Mouse (Mus musculus): ENCODE measurements at regions not wholly inside any gene's neighbourhood (a gene's known extent, or its start where the extent isn't known, plus 50 kb on each side); places are given as distances from the start of the nearest gene placed in this dataset.
A peak's percentile ranks its signal among the peaks of the same experiment; 100 is the strongest.

GRCm38 (mm10) chr14:64531221-64531949 lies 427.3 kb downstream of the Prss52 start:
- DNase-seq (no peak), ATAC-seq (no peak)
- Histone ChIP-seq H3K4me2 (ENCODE audit: low read depth) (no peak overlapping the region), H3K9me3 (ENCODE audit: low read length) (no peaks in the 10 kb centered on the region), H3K27ac (ENCODE audit: low read depth, low read length) (peak overlapping the region; percentile 47; the same call in 1 of the 2 replicates), H3K4me3 (ENCODE audit: low read depth, low read length) (no peak overlapping the region), H3K9ac (no peak overlapping the region), H3K27me3 (ENCODE audit: insufficient read depth, low read length) (no peaks in the 10 kb centered on the region), H3K4me1 (ENCODE audit: insufficient read depth) (peaks cover 11% of the 10 kb centered on the region; the same call in 1 of the 2 replicates), H3K36me3 (ENCODE audit: insufficient read depth) (no peaks in the 10 kb centered on the region)
- no peak for TF ChIP-seq CTCF (IDR thresholded peaks at IDR 0.05; ENCODE audit: low read depth)
- 22% methylated on average over 7 of the region's 7 CpGs for whole genome bisulfite sequencing

GRCm38 (mm10) chr14:64532351-64532750 lies 428.3 kb downstream of the Prss52 start:
- H3K36me3 ChIP-seq (ENCODE audit: insufficient read depth) = no peaks in the 10 kb centered on the region
- H3K27ac ChIP-seq (ENCODE audit: low read depth, low read length) = peak overlapping the region; percentile 93; the same call in 1 of the 2 replicates
- no peaks in the 10 kb centered on the region for H3K9me3 ChIP-seq (ENCODE audit: low read length)
- 63% methylated on average over 5 of the region's 5 CpGs for WGBS
- H3K4me1 ChIP-seq (ENCODE audit: insufficient read depth) = peaks cover 11% of the 10 kb centered on the region; the same call in 1 of the 2 replicates
- no peak for DNase-seq
- H3K4me3 ChIP-seq (ENCODE audit: low read depth, low read length) = no peak overlapping the region
- H3K9ac ChIP-seq = no peak overlapping the region
- TF ChIP-seq CTCF (IDR thresholded peaks at IDR 0.05; ENCODE audit: low read depth) = no peak
- no peak for ATAC-seq
- H3K4me2 ChIP-seq (ENCODE audit: low read depth) = no peak overlapping the region
- no peaks in the 10 kb centered on the region for H3K27me3 ChIP-seq (ENCODE audit: insufficient read depth, low read length)

GRCm38 (mm10) chr14:64533591-64534151 lies 429.6 kb downstream of the Prss52 start:
- no peak for TF ChIP-seq CTCF (IDR thresholded peaks at IDR 0.05; ENCODE audit: low read depth)
- Histone ChIP-seq H3K9me3 (ENCODE audit: low read length) (no peaks in the 10 kb centered on the region), H3K27me3 (ENCODE audit: insufficient read depth, low read length) (no peaks in the 10 kb centered on the region), H3K27ac (ENCODE audit: low read depth, low read length) (peak overlapping the region; percentile 93), H3K9ac (peak overlapping the region; percentile 37), H3K36me3 (ENCODE audit: insufficient read depth) (no peaks in the 10 kb centered on the region), H3K4me2 (ENCODE audit: low read depth) (0 out of 2 replicates have a peak overlapping the region, but pooled peaks have one; percentile 1), H3K4me3 (ENCODE audit: low read depth, low read length) (no peak overlapping the region), H3K4me1 (ENCODE audit: insufficient read depth) (peaks cover 11% of the 10 kb centered on the region; the same call in 1 of the 2 replicates)
- DNase-seq = peak; percentile 80
- 7% methylated on average over 7 of the region's 7 CpGs for WGBS
- peak; percentile 86 for ATAC-seq

GRCm38 (mm10) chr14:64534194-64534593 lies 430.1 kb downstream of the Prss52 start:
- DNase-seq (no peak), ATAC-seq (peak; percentile 70)
- H3K27ac ChIP-seq (ENCODE audit: low read depth, low read length) = peak overlapping the region; percentile 93
- H3K36me3 ChIP-seq (ENCODE audit: insufficient read depth) = no peaks in the 10 kb centered on the region
- H3K9me3 ChIP-seq (ENCODE audit: low read length) = no peaks in the 10 kb centered on the region
- TF ChIP-seq CTCF (IDR thresholded peaks at IDR 0.05; ENCODE audit: low read depth) = no peak
- WGBS = 14% methylated on average over 4 of the region's 4 CpGs
- H3K9ac ChIP-seq = peak overlapping the region; percentile 37; the same call in 1 of the 2 replicates
- H3K4me2 ChIP-seq (ENCODE audit: low read depth) = 0 out of 2 replicates have a peak overlapping the region, but pooled peaks have one; percentile 1
- H3K4me3 ChIP-seq (ENCODE audit: low read depth, low read length) = no peak overlapping the region
- peaks cover 11% of the 10 kb centered on the region; the same call in 1 of the 2 replicates for H3K4me1 ChIP-seq (ENCODE audit: insufficient read depth)
- no peaks in the 10 kb centered on the region for H3K27me3 ChIP-seq (ENCODE audit: insufficient read depth, low read length)

GRCm38 (mm10) chr14:64539436-64539835 lies 435.4 kb downstream of the Prss52 start:
- no peaks in the 10 kb centered on the region for H3K9me3 ChIP-seq (ENCODE audit: low read length)

GRCm38 (mm10) chr14:64545056-64545455 lies 441.0 kb downstream of the Prss52 start:
- no peak overlapping the region for H3K4me2 ChIP-seq (ENCODE audit: low read depth)
- WGBS = 49% methylated on average over 3 of the region's 3 CpGs
- H3K9me3 ChIP-seq (ENCODE audit: low read length) = no peaks in the 10 kb centered on the region
- H3K27ac ChIP-seq (ENCODE audit: low read depth, low read length) = peak overlapping the region; percentile 22; the same call in 1 of the 2 replicates
- no peak for ATAC-seq
- H3K27me3 ChIP-seq (ENCODE audit: insufficient read depth, low read length) = no peaks in the 10 kb centered on the region
- no peak overlapping the region for H3K4me3 ChIP-seq (ENCODE audit: low read depth, low read length)
- no peaks in the 10 kb centered on the region for H3K4me1 ChIP-seq (ENCODE audit: insufficient read depth)
- no peak for TF ChIP-seq CTCF (IDR thresholded peaks at IDR 0.05; ENCODE audit: low read depth)
- H3K36me3 ChIP-seq (ENCODE audit: insufficient read depth) = no peaks in the 10 kb centered on the region
- no peak overlapping the region for H3K9ac ChIP-seq
- DNase-seq = peak; percentile 37

More at GRCm38 (mm10) chr14:64539436-64539835, 435.4 kb downstream of the Prss52 start:
- ATAC-seq = no peak
- peak; percentile 50 for TF ChIP-seq CTCF (IDR thresholded peaks at IDR 0.05; ENCODE audit: low read depth)
- no peaks in the 10 kb centered on the region for H3K36me3 ChIP-seq (ENCODE audit: insufficient read depth)
- no peak overlapping the region for H3K9ac ChIP-seq
- H3K4me2 ChIP-seq (ENCODE audit: low read depth) = no peak overlapping the region
- no peak overlapping the region for H3K4me3 ChIP-seq (ENCODE audit: low read depth, low read length)
- no peaks in the 10 kb centered on the region for H3K27me3 ChIP-seq (ENCODE audit: insufficient read depth, low read length)
- WGBS = 56% methylated on average over 2 of the region's 2 CpGs
- 0 out of 2 replicates have a peak, but pooled peaks cover 3% of the 10 kb centered on the region for H3K4me1 ChIP-seq (ENCODE audit: insufficient read depth)
- DNase-seq = no peak
- no peak overlapping the region for H3K27ac ChIP-seq (ENCODE audit: low read depth, low read length)

- TF ChIP-seq CTCF (IDR thresholded peaks at IDR 0.05; ENCODE audit: low read depth) = no peak
- no peak overlapping the region for H3K9ac ChIP-seq
- no peaks in the 10 kb centered on the region for H3K27me3 ChIP-seq (ENCODE audit: insufficient read depth, low read length)
- no peaks in the 10 kb centered on the region for H3K9me3 ChIP-seq (ENCODE audit: low read length)
- H3K4me3 ChIP-seq (ENCODE audit: low read depth, low read length) = no peak overlapping the region
- WGBS = 10% methylated on average over 4 of the region's 4 CpGs
- ATAC-seq (no peak), DNase-seq (no peak)
- no peak overlapping the region for H3K4me2 ChIP-seq (ENCODE audit: low read depth)
- no peak overlapping the region for H3K27ac ChIP-seq (ENCODE audit: low read depth, low read length)
- no peaks in the 10 kb centered on the region for H3K36me3 ChIP-seq (ENCODE audit: insufficient read depth)
- H3K4me1 ChIP-seq (ENCODE audit: insufficient read depth) = no peaks in the 10 kb centered on the region
These were observed 442.7 kb downstream of the Prss52 start for GRCm38 (mm10) chr14:64546787-64547186.
